Mouse (Mus musculus) G1E (cell line): ENCODE results near the gene Isoc2a. TPM values are rescaled to one million over a fixed set of nuclear protein-coding genes. Genes with fewer than 3 reads are reported as not detected.

Source experiments
- ATAC-seq: 2 replicates; pipeline ENCODE4 v1.8.0; 2016; ENCODE audit warnings: mild to moderate bottlenecking; ENCODE audit not compliant: insufficient number of reproducible peaks, poor library complexity, low FRiP score, severe bottlenecking; ENCODE audit errors: extremely low read depth
- DNase-seq: peaks from one replicate; pipeline ENCODE4 v3.0.0; 2012; ENCODE audit warnings: low spot score
- H3K27me3 ChIP-seq: 2 replicates; pipeline ENCODE4 v1.6.1; 2012; ENCODE audit warnings: mild to moderate bottlenecking, low read length, inconsistent platforms; ENCODE audit not compliant: insufficient read depth
- H3K36me3 ChIP-seq: replicated peaks from 2 replicates; pipeline ENCODE3; 2012; ENCODE audit warnings: mild to moderate bottlenecking, inconsistent platforms
- H3K4me1 ChIP-seq: 2 replicates; pipeline ENCODE4 v1.6.1; 2012; ENCODE audit warnings: low read depth, low read length, inconsistent platforms, mixed read lengths; ENCODE audit not compliant: insufficient read depth
- H3K4me3 ChIP-seq: 2 replicates; pipeline ENCODE4 v1.5.1; 2012; ENCODE audit warnings: low read depth, mild to moderate bottlenecking, inconsistent platforms, low read length, moderate library complexity, mixed read lengths
- H3K9me3 ChIP-seq: replicated peaks from 2 replicates; pipeline ENCODE4 v1.6.1; 2012; ENCODE audit warnings: inconsistent platforms
- CTCF ChIP-seq: IDR thresholded peaks from 2 replicates; pipeline ENCODE4 v1.5.1; 2012; ENCODE audit warnings: low read depth, low read length, inconsistent platforms, mixed read lengths
- GATA1 ChIP-seq: IDR thresholded peaks from 2 replicates; pipeline ENCODE4 v1.6.1; 2012; ENCODE audit warnings: borderline replicate concordance, low read length, inconsistent platforms, mixed read lengths
- GATA2 ChIP-seq: IDR thresholded peaks from 2 replicates; pipeline ENCODE4 v1.6.1; 2012; ENCODE audit warnings: low read depth, low read length, inconsistent platforms, borderline replicate concordance
- POLR2AphosphoS5 ChIP-seq: IDR thresholded peaks from 2 replicates; pipeline ENCODE4 v1.6.1; 2012; ENCODE audit warnings: low read depth, low read length, inconsistent platforms; ENCODE audit not compliant: insufficient replicate concordance
- TAL1 ChIP-seq: conservative IDR thresholded peaks from 2 replicates; pipeline ENCODE4 v1.6.1; 2012; ENCODE audit warnings: low read depth, low read length, inconsistent platforms, mixed read lengths
- polyA plus RNA-seq: library from polyadenylated mRNA; stranded (reverse); fragments of >175 nt; gene quantifications from 2 replicates; pipeline ENCODE4 v1.2.3, GENCODE M21; 2012
- total RNA-seq, 2 experiments: library from RNA; stranded (forward) in 1 of 2; stranded (reverse) in 1 of 2; fragments of 200-1000 nt in 1 of 2; fragments of >200 nt in 1 of 2; fragmentation: Nextera tagmentation in 1 of 2; gene quantifications; 2 replicates each; pipeline ENCODE4 v1.2.3; 2014 to 2017

The Isoc2a gene
- total and polyA plus RNA-seq, 3 experiments = 1.9 to 16.2 (median 7.5) TPM

DNA sequence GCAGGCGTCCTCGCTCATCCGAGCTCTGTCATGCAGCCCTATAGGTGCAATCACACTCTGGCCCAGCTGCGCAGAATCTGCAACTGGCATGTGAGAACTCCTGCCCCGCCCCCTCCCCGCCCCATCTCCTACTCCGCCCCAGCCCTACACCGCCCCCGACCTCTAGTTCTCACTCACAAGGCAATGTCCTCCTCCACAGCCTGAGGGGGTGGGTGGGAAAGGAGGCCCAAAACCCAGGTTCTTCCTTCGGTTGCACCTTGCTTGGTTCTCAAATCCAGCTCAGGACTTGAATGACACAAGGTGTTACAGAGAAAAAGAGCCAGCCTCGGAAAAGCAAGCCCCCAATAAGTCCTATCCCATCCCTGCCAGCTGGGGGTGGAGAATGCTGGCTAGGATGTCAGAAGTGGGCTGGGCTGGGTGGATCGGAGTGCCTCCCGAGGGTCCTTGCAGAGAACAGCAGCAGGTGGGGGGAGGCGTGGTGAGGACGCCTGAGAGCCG lies 34.3 kb upstream of the Isoc2a start:
- Histone ChIP-seq H3K27me3 (peaks cover 21% of the 10 kb centered on the region), H3K9me3 (no peaks in the 10 kb centered on the region), H3K4me3 (no peak overlapping the region), H3K4me1 (0 out of 2 replicates have a peak, but pooled peaks cover 4% of the 10 kb centered on the region), H3K36me3 (no peaks in the 10 kb centered on the region)
- TF ChIP-seq GATA2 (no peak), CTCF (no peak), TAL1 (no peak), POLR2AphosphoS5 (no peak), GATA1 (no peak)
- ATAC-seq = no peak
- DNase-seq = no peak

DNA sequence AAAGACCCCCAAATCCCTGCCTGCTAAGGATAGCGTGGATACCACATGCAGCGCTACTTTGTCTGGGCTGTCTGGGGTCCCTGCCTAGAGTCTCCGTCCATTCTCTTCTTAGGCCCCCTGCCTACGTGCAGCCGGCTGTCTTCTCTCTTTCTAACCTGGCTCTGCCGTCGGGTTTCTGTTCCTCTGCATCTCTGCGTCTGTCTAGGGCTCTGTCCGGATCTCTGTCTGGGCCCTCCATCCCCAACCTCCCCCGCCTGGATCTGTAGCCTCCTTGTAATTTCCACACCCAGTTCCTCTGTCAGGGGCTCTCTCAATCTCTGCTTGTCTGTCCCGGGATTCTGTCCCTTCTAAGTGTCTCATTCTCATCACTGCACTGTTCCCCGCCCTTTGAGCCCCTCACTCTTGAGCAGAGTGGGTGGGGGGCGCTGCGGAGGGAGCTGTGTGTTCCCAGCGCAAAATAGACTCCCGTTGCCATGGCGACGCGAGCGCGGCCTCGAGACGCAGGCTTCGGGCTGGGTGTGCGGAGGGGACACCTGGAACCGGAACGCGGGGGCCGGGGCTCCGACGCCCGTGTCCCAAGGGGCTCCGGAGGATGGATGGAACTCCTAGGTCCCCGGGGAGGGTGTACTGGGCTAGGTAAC lies 33.2 kb upstream of the Isoc2a start:
- H3K36me3 ChIP-seq = no peaks in the 10 kb centered on the region
- DNase-seq = no peak
- no peak overlapping the region for H3K4me3 ChIP-seq

DNA sequence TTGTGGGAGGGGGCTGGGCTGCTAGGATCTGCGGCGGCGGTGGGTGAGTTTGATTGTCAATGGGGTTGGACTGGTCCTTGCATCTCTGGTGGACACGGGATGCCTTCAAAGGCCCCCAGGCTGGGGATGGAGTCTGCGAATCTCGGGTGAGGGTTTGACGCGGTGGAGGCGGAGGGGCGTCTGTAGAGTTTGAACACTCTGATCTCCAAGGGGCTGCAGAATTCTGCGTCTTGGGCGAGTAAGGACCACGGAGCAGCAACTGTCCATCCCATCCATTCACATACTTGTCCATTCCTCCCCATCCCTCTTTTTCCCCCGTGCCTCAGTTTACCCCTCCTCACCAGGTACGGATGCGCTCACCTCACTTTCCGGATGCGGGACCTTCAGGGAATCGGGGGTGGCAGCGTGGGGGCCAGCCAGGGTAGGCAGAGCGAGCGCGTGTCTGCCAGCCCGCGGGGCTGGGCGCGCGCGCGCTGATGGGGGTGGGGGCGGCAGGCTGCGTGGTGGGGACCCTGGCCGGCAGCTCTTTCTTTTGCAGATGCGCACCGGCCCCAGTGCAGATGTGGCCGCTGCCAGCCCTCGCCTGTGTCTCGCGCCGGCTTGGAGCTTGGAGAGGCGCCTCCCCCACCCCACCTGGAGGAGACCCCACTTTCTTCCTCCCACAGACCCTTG lies 32.6 kb upstream of the Isoc2a start, which contains the start of gene Shisa7:
Gene Shisa7, minus strand, starts transcription at position 452 of the 672 bp plus-strand sequence.
- ATAC-seq (no peak), DNase-seq (no peak)
- Histone ChIP-seq H3K9me3 (no peaks in the 10 kb centered on the region), H3K4me3 (no peak within 1 kb of the TSS), H3K4me1 (0 out of 2 replicates have a peak, but pooled peaks cover 4% of the 10 kb centered on the region), H3K36me3 (no peaks in the 10 kb centered on the region), H3K27me3 (peaks cover 20% of the 10 kb centered on the region)
- TF ChIP-seq GATA2 (no peak), TAL1 (no peak), GATA1 (no peak), CTCF (no peak)

More for the DNA sequence above, 33.2 kb upstream of the Isoc2a start:
- no peaks in the 10 kb centered on the region for H3K9me3 ChIP-seq
- peaks cover 18% of the 10 kb centered on the region for H3K27me3 ChIP-seq
- no peak for TF ChIP-seq TAL1
- no peak for TF ChIP-seq POLR2AphosphoS5
- no peak for TF ChIP-seq GATA2
- TF ChIP-seq GATA1 = no peak
- no peak for TF ChIP-seq CTCF
- H3K4me1 ChIP-seq = 0 out of 2 replicates have a peak, but pooled peaks cover 4% of the 10 kb centered on the region
- no peak for ATAC-seq

DNA sequence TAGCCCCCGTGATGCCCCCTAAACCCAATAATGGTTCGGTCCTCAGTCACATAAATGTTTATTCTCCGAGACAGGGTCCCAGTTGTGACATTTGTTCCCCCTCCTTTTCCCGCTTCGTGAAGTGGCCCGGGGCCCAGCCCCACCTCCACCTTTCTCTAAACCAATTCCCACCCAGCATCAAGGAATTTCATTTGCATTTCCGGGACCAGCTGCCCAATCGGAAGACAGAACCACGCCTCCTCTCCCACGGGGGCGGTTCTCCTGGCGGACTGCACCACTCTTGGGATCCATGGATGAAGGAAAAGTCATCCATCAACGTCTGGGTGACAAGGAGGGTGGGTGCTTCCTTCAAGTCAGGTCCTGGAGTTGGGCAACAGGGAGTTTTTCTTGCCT lies 32.0 kb upstream of the Isoc2a start:
- Histone ChIP-seq H3K4me1 (0 out of 2 replicates have a peak, but pooled peaks cover 4% of the 10 kb centered on the region), H3K9me3 (no peaks in the 10 kb centered on the region), H3K4me3 (no peak overlapping the region), H3K27me3 (peaks cover 24% of the 10 kb centered on the region), H3K36me3 (no peaks in the 10 kb centered on the region)
- DNase-seq = no peak
- TF ChIP-seq TAL1 (no peak), GATA1 (no peak), POLR2AphosphoS5 (no peak), GATA2 (no peak), CTCF (no peak)
- ATAC-seq = no peak

DNA sequence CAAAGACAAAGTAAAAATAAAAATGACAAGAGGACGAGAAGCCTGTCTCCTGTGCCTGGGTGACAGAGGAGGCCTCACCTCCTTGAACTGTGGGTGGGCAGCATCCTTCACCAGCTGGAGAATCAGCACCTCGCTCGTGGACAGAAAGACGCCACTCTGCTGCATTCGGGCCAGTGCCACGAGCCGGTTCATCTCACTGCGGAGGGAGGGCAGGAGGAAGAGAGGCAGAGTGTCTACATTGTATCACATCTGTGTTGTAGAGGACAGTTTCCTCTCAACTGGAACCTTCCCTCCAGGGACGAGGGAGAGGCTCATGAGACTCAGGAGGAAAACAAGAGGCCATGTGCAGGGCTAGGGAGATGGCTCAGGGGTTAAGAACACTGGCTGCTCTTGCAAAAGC lies 27.6 kb upstream of the Isoc2a start:
- H3K4me3 ChIP-seq = no peak overlapping the region
- no peaks in the 10 kb centered on the region for H3K36me3 ChIP-seq
- no peak for DNase-seq
- H3K9me3 ChIP-seq = no peaks in the 10 kb centered on the region
- H3K27me3 ChIP-seq = peaks cover 26% of the 10 kb centered on the region
- TF ChIP-seq POLR2AphosphoS5 (no peak), GATA2 (no peak), GATA1 (no peak), CTCF (no peak)
- no peak for ATAC-seq
- no peaks in the 10 kb centered on the region for H3K4me1 ChIP-seq

DNA sequence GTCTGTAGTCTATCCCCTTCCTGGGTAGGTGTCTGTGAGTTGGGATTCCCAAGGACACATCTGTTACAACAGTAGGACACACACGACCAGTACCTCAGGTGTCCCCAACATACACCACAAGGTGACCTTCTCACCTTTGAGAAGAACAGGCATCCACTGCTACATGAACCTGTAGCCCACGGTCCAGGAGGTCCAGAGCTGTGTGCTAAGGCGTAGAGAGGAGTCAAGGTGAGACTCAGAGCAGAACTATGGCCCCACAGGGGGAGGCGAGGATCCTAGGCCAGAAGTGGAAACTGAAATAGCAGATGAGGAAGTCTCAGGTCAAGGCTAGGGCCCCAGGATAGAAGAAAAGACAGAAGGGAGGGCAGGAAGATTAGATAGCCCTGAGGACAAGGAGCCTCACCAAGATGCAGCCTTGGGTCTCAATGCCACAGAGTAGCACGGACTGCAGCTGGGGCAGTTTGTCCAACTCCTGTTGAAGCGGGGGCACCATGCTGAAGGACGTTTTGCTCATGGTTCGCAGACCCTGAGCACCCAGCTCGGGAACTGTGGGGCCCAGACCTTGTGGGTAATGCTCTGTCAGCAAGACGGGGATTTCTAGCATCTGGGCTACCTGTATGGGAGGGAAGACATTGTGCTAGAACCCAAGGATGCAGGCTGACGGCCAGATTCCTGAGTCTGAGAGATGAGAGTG lies 26.2 kb upstream of the Isoc2a start:
- DNase-seq (no peak), ATAC-seq (no peak)
- Histone ChIP-seq H3K9me3 (no peaks in the 10 kb centered on the region), H3K4me1 (no peaks in the 10 kb centered on the region), H3K4me3 (no peak overlapping the region), H3K36me3 (no peaks in the 10 kb centered on the region), H3K27me3 (peaks cover 23% of the 10 kb centered on the region)
- TF ChIP-seq POLR2AphosphoS5 (no peak), GATA2 (no peak), GATA1 (no peak), TAL1 (no peak), CTCF (no peak)
